Mouse (Mus musculus): ENCODE data around the gene Vegfb. TPM values are rescaled to one million over a fixed set of nuclear protein-coding genes. Genes with fewer than 3 reads are reported as not detected.

Vegfb gene
- polyA plus RNA-seq, 1 experiment from 2014 or later = 53.6 TPM

DNA sequence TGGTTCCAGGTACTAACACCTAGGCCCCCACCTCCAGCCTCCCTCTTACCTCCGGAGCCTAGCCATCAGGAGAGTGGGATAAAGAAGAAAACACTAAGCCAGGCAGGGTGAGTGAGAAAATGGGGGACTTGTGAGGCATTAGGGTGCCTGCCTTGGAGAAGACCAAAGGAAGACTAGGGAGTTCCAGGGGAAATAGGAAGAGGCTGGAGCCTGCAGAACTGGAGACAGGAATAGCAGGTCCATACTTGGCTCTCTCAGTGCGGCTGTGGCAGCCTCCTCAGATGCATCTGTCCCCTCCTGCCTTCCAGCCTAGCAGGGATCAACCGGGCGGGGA lies 54.4 kb downstream of the Vegfb start:
- peak overlapping the region; percentile 73 for H3K4me2 ChIP-seq (replicated peaks)
- 14% methylated on average over 4 of the region's 4 CpGs for WGBS

More for the DNA sequence above, 54.4 kb downstream of the Vegfb start:
- Histone ChIP-seq H3K27ac (no peak overlapping the region), H3K9ac (no peak overlapping the region), H3K4me1 (peaks cover 11% of the 10 kb centered on the region), H3K9me3 (no peaks in the 10 kb centered on the region), H3K36me3 (no peaks in the 10 kb centered on the region), H3K4me3 (peak overlapping the region; percentile 44; the same call in 1 of the 2 replicates), H3K27me3 (peaks cover 90% of the 10 kb centered on the region)
- ATAC-seq (ENCODE audit: low FRiP score, low read depth) = no peak

Other genes with a start within 250 kb of the Vegfb start
- gene Rps6ka4, start 147.0 kb downstream of the Vegfb start, polyA plus RNA-seq (2015; fragmentation: Nextera tagmentation; extraction: Ambion mirVana) = 20.7 and 21.4 TPM in 2 replicates
- gene Ccdc88b, start 129.4 kb downstream of the Vegfb start, polyA plus RNA-seq (2015; fragmentation: Nextera tagmentation; extraction: Ambion mirVana) = 1.1 and 1.2 TPM in 2 replicates
- 165 and 176 TPM in 2 replicates for gene Trmt112, start 78.0 kb downstream of the Vegfb start, polyA plus RNA-seq (2015; fragmentation: Nextera tagmentation; extraction: Ambion mirVana)
- gene Prdx5, start 77.5 kb downstream of the Vegfb start, polyA plus RNA-seq (2015; fragmentation: Nextera tagmentation; extraction: Ambion mirVana) = 223 and 235 TPM in 2 replicates
- 8.3 and 8.5 TPM in 2 replicates for gene Esrra, start 65.8 kb downstream of the Vegfb start, polyA plus RNA-seq (2015; fragmentation: Nextera tagmentation; extraction: Ambion mirVana)
- 2.2 and 3.0 TPM in 2 replicates for gene Catsperz, start 62.3 kb downstream of the Vegfb start, polyA plus RNA-seq (2015; fragmentation: Nextera tagmentation; extraction: Ambion mirVana)
- gene Kcnk4, start 53.1 kb downstream of the Vegfb start, polyA plus RNA-seq (2015; fragmentation: Nextera tagmentation; extraction: Ambion mirVana) = 0.49 and 0.85 TPM in 2 replicates
- 73.4 and 87.0 TPM in 2 replicates for gene Bad, start 45.8 kb downstream of the Vegfb start, polyA plus RNA-seq (2015; fragmentation: Nextera tagmentation; extraction: Ambion mirVana)
- 28.6 and 33.0 TPM in 2 replicates for gene Gpr137, start 45.2 kb downstream of the Vegfb start, polyA plus RNA-seq (2015; fragmentation: Nextera tagmentation; extraction: Ambion mirVana)
- gene Ppp1r14b, start 12.7 kb downstream of the Vegfb start, polyA plus RNA-seq (2015; fragmentation: Nextera tagmentation; extraction: Ambion mirVana) = 151 and 168 TPM in 2 replicates
- 36.8 and 40.0 TPM in 2 replicates for gene Plcb3, start 11.2 kb downstream of the Vegfb start, polyA plus RNA-seq (2015; fragmentation: Nextera tagmentation; extraction: Ambion mirVana)
- gene Fkbp2, start 7.2 kb downstream of the Vegfb start, polyA plus RNA-seq (2015; fragmentation: Nextera tagmentation; extraction: Ambion mirVana) = 84.5 and 89.3 TPM in 2 replicates
- 22.2 and 25.9 TPM in 2 replicates for gene Dnajc4, start 4.9 kb upstream of the Vegfb start, polyA plus RNA-seq (2015; fragmentation: Nextera tagmentation; extraction: Ambion mirVana)
- 24.0 and 25.8 TPM in 2 replicates for gene Nudt22, start 8.5 kb upstream of the Vegfb start, polyA plus RNA-seq (2015; fragmentation: Nextera tagmentation; extraction: Ambion mirVana)
- 11.9 and 13.6 TPM in 2 replicates for gene Trpt1, start 8.5 kb upstream of the Vegfb start, polyA plus RNA-seq (2015; fragmentation: Nextera tagmentation; extraction: Ambion mirVana)
- gene Fermt3, start 31.8 kb upstream of the Vegfb start, polyA plus RNA-seq (2015; fragmentation: Nextera tagmentation; extraction: Ambion mirVana) = 7.6 and 8.4 TPM in 2 replicates
- 241 and 278 TPM in 2 replicates for gene Stip1, start 52.3 kb upstream of the Vegfb start, polyA plus RNA-seq (2015; fragmentation: Nextera tagmentation; extraction: Ambion mirVana)
- gene Macrod1, start 69.2 kb upstream of the Vegfb start, polyA plus RNA-seq (2015; fragmentation: Nextera tagmentation; extraction: Ambion mirVana) = 12.3 and 13.3 TPM in 2 replicates
- 7.7 and 8.1 TPM in 2 replicates for gene Flrt1, start 118.1 kb upstream of the Vegfb start, polyA plus RNA-seq (2015; fragmentation: Nextera tagmentation; extraction: Ambion mirVana)
- 226 and 229 TPM in 2 replicates for gene Otub1, start 218.7 kb upstream of the Vegfb start, polyA plus RNA-seq (2015; fragmentation: Nextera tagmentation; extraction: Ambion mirVana)
- gene Cox8a, start 230.0 kb upstream of the Vegfb start, polyA plus RNA-seq (2015; fragmentation: Nextera tagmentation; extraction: Ambion mirVana) = 734 and 747 TPM in 2 replicates

All from limb, embryonic 13.5 days (tissue).